Mouse (Mus musculus) testis, adult 2 months (tissue): ENCODE measurements around the gene Nup214.

ENCODE experiments used
- CTCF ChIP-seq: fragments of 200-500 bp; IDR thresholded peaks from 2 replicates; pipeline ENCODE4 v1.5.1; 2012; ENCODE audit warnings: low read depth, mild to moderate bottlenecking, inconsistent platforms, low read length, moderate library complexity; ENCODE audit not compliant: control insufficient read depth, insufficient read depth, insufficient replicate concordance
- POLR2A ChIP-seq: fragments of 200-500 bp; IDR thresholded peaks from 2 replicates; pipeline ENCODE4 v1.6.1; 2012; ENCODE audit warnings: low read depth, mild to moderate bottlenecking, inconsistent platforms, low read length, moderate library complexity; ENCODE audit not compliant: control insufficient read depth

GRCm38 (mm10) chr2:32055357-32055965 lies 81.2 kb downstream of the Nup214 start:
- no peak for TF ChIP-seq CTCF
- TF ChIP-seq POLR2A = no peak
